Comparison of ENCODE assay signal across 11 mouse cellular contexts in the genomic region with DNA sequence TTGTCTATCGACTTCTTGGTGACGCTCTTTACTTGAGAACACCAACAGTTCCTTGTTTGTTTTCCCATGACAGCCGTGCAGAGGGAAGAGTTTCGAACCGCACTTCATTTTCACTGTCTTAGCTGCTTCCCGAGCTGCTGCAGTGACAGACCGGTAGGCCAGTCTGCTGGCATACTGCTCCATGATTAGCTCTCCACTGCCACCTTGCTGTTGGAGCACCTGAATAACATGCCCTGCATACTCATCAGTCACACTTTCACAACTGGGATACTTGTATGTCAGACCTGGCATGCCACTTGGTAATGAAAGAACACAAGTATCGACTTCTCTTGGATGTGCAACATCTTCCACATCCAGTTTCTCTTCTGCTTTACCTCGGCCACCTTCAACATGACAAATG. TPM values are rescaled to one million over a fixed set of nuclear protein-coding genes. Genes with fewer than 3 reads are reported as not detected.
DNase-seq lines count a peak whose midpoint lies in the region; ATAC-seq and TF ChIP-seq lines count a peak whose summit lies in the region.
"Had no signal": no experiment of that assay in that cellular context is flagged by ENCODE, and none has a peak within 500 bp of the region (broad histone marks: within the 10 kb centered on the region; RNA-seq: fewer than 3 reads in every experiment).

No protein-coding gene starts in this region.

- TF ChIP-seq CTCF in hindbrain, postnatal 0 days (IDR thresholded peaks at IDR 0.05; ENCODE audit: low read depth), result peak; percentile 68
- peak; percentile 28; the same call in 1 of the 2 replicates for TF ChIP-seq CTCF in cortical plate, adult 2 months (IDR thresholded peaks at IDR 0.05; ENCODE audit: extremely low read depth, insufficient read depth, low read length)

- no peak overlapping the region for H3K27ac ChIP-seq in hindbrain, postnatal 0 days
- no peak overlapping the region for H3K27ac ChIP-seq in hindbrain, embryonic 13.5 days
- H3K27ac ChIP-seq in cortical plate, adult 2 months (ENCODE audit: insufficient read depth, low read length), result no peak overlapping the region
- H3K27ac ChIP-seq: limb, embryonic 10.5 days had no signal

- peak; percentile 74; the same call in 1 of the 2 replicates for ATAC-seq in hindbrain, postnatal 0 days
- no peak for ATAC-seq in hindbrain, embryonic 13.5 days (ENCODE audit: low FRiP score)
- ATAC-seq: inflammation-experienced regulatory T-cells, adult 6 months had no signal

- no peaks in the 10 kb centered on the region for H3K27me3 ChIP-seq in hindbrain, postnatal 0 days (ENCODE audit: insufficient read depth, low read length)
- no peaks in the 10 kb centered on the region for H3K27me3 ChIP-seq in hindbrain, embryonic 13.5 days

- H3K9ac ChIP-seq in hindbrain, postnatal 0 days (replicated peaks; ENCODE audit: low read length), result no peak overlapping the region
- no peak overlapping the region for H3K9ac ChIP-seq in hindbrain, embryonic 13.5 days

- 76% methylated on average over 9 of the region's 9 CpGs for WGBS in hindbrain, postnatal 0 days
- WGBS in hindbrain, embryonic 13.5 days, result 80% methylated on average over 9 of the region's 9 CpGs

- H3K4me1 ChIP-seq in hindbrain, postnatal 0 days (ENCODE audit: insufficient read depth, low read length), result no peaks in the 10 kb centered on the region
- no peaks in the 10 kb centered on the region for H3K4me1 ChIP-seq in hindbrain, embryonic 13.5 days (replicated peaks)
- H3K4me1 ChIP-seq in cortical plate, adult 2 months (ENCODE audit: control insufficient read depth, insufficient read depth, low read length), result no peaks in the 10 kb centered on the region
- H3K4me1 ChIP-seq: limb, embryonic 10.5 days had no signal

- peaks cover 49% of the 10 kb centered on the region for H3K36me3 ChIP-seq in hindbrain, postnatal 0 days (ENCODE audit: insufficient read depth, low read length)
- peaks cover 77% of the 10 kb centered on the region for H3K36me3 ChIP-seq in hindbrain, embryonic 13.5 days

- H3K4me2 ChIP-seq in hindbrain, postnatal 0 days (ENCODE audit: low read depth, low read length), result no peak overlapping the region
- no peak overlapping the region for H3K4me2 ChIP-seq in hindbrain, embryonic 13.5 days

- TF ChIP-seq POLR2A in cortical plate, adult 2 months (IDR thresholded peaks at IDR 0.05; ENCODE audit: extremely low read depth, insufficient read depth, low read length), result no peak

- H3K9me3 ChIP-seq in hindbrain, postnatal 0 days (ENCODE audit: low read length), result no peaks in the 10 kb centered on the region
- no peaks in the 10 kb centered on the region for H3K9me3 ChIP-seq in hindbrain, embryonic 13.5 days
- H3K9me3 ChIP-seq: limb, embryonic 10.5 days had no signal

- H3K4me3 ChIP-seq in hindbrain, postnatal 0 days (ENCODE audit: low read length), result no peak overlapping the region
- no peak overlapping the region for H3K4me3 ChIP-seq in hindbrain, embryonic 13.5 days
- no peak overlapping the region for H3K4me3 ChIP-seq in cortical plate, adult 2 months (ENCODE audit: insufficient read depth, low read length)
- H3K4me3 ChIP-seq: limb, embryonic 10.5 days had no signal

- peak; percentile 61 for DNase-seq in hindbrain, postnatal 0 days (ENCODE audit: low spot score)
- DNase-seq in thymus, postnatal 0 days (ENCODE audit: low spot score), result peak; percentile 15
- no peak for DNase-seq in thymus, postnatal 36 days
- DNase-seq in thymus, postnatal 4 days, result peak; percentile 30
- no peak for DNase-seq in layer of hippocampus, adult 8-10 months (ENCODE audit: low spot score in 2 of 2)
- DNase-seq: gastrocnemius, postnatal 10 days; right cerebral cortex, postnatal 4 days had no signal

RNA-seq across cellular contexts. Expression of gene Akap11, which starts 25.9 kb away (rescaled TPM):
- 64.5 and 71.8 TPM in 2 replicates for total RNA-seq in hindbrain, postnatal 0 days (2014; rRNA removed)
- polyA plus RNA-seq in hindbrain, postnatal 0 days (2015; fragmentation: Nextera tagmentation; extraction: Ambion mirVana), result 28.5 and 31.3 TPM in 2 replicates
- polyA plus RNA-seq in hindbrain, embryonic 13.5 days (2015; fragmentation: Nextera tagmentation; extraction: Ambion mirVana), result 37.8 and 40.5 TPM in 2 replicates
- polyA plus RNA-seq in thymus, postnatal 0 days (2015; fragmentation: Nextera tagmentation; extraction: Ambion mirVana), result 13.9 and 14.5 TPM in 2 replicates
- polyA plus RNA-seq in cortical plate, adult 2 months (2012; rRNA removed), result 53.9 and 54.3 TPM in 2 replicates
- 100 to 1,000 TPM; 180 to 203 (median 189) TPM for total RNA-seq in layer of hippocampus, adult 8-10 months (2022)

Comparison
In these comparisons a context has a peak if more than half of its experiments do, and no peak if none do; other contexts are left out.
1. DNase-seq: peak in hindbrain, postnatal 0 days (single experiment), thymus, postnatal 0 days (single experiment) and thymus, postnatal 4 days (single experiment); none in thymus, postnatal 36 days (0 of 2) and layer of hippocampus, adult 8-10 months (0 of 2).